Mouse (Mus musculus) heart, embryonic 12.5 days (tissue): ENCODE results near the gene Dhx32. TPM values are rescaled to one million over a fixed set of nuclear protein-coding genes. Genes with fewer than 3 reads are reported as not detected.

Source experiments
- ATAC-seq: fragments of 200-750 bp; cut with Nextera tagmentation; 2 replicates; pipeline ENCODE4 v1.8.0; 2017; ENCODE audit warnings: moderate TSS enrichment, moderate library complexity; ENCODE audit not compliant: insufficient number of reproducible peaks, low FRiP score
- H3K27ac ChIP-seq: fragments of 300-500 bp; sonication (generic); 2 replicates; pipeline ENCODE4 v1.5.1; 2016; ENCODE audit warnings: mild to moderate bottlenecking, moderate library complexity; ENCODE audit not compliant: poor library complexity, severe bottlenecking
- H3K27me3 ChIP-seq: fragments of 300-500 bp; sonication (generic); replicated peaks from 2 replicates; pipeline ENCODE4 v1.6.1; 2016; ENCODE audit warnings: mild to moderate bottlenecking, moderate library complexity
- H3K36me3 ChIP-seq: fragments of 300-500 bp; sonication (generic); 2 replicates; pipeline ENCODE4 v1.6.1; 2016; ENCODE audit warnings: mild to moderate bottlenecking, moderate library complexity
- H3K4me1 ChIP-seq: fragments of 300-500 bp; sonication (generic); replicated peaks from 2 replicates; pipeline ENCODE4 v1.6.1; 2016; ENCODE audit warnings: mild to moderate bottlenecking
- H3K4me2 ChIP-seq: fragments of 300-500 bp; sonication (generic); 2 replicates; pipeline ENCODE4 v1.6.1; 2016; ENCODE audit warnings: mild to moderate bottlenecking, moderate library complexity
- H3K4me3 ChIP-seq: fragments of 300-500 bp; sonication (generic); 2 replicates; pipeline ENCODE4 v1.5.1; 2016; ENCODE audit warnings: mild to moderate bottlenecking
- H3K9ac ChIP-seq: fragments of 300-500 bp; sonication (generic); 2 replicates; pipeline ENCODE4 v1.6.1; 2016; ENCODE audit warnings: mild to moderate bottlenecking, moderate library complexity
- H3K9me3 ChIP-seq: fragments of 300-500 bp; sonication (generic); replicated peaks from 2 replicates; pipeline ENCODE4 v1.6.1; 2016; ENCODE audit warnings: mild to moderate bottlenecking, moderate library complexity
- WGBS: fragments of 180-500 bp; shearing (Covaris S2); methylation state at CpG from one replicate; pipeline ENCODE4 v1.1.7; 2016; 5-methylcytosine and 5-hydroxymethylcytosine counted together
- polyA plus RNA-seq: library from polyadenylated mRNA; unstranded; fragments of >200 nt; fragmentation: Nextera tagmentation; extraction: Ambion mirVana; gene quantifications from 2 replicates; pipeline ENCODE4 v1.2.1, GENCODE M21; 2016

The Dhx32 gene
- polyA plus RNA-seq = 30.5 and 31.9 TPM in 2 replicates

DNA sequence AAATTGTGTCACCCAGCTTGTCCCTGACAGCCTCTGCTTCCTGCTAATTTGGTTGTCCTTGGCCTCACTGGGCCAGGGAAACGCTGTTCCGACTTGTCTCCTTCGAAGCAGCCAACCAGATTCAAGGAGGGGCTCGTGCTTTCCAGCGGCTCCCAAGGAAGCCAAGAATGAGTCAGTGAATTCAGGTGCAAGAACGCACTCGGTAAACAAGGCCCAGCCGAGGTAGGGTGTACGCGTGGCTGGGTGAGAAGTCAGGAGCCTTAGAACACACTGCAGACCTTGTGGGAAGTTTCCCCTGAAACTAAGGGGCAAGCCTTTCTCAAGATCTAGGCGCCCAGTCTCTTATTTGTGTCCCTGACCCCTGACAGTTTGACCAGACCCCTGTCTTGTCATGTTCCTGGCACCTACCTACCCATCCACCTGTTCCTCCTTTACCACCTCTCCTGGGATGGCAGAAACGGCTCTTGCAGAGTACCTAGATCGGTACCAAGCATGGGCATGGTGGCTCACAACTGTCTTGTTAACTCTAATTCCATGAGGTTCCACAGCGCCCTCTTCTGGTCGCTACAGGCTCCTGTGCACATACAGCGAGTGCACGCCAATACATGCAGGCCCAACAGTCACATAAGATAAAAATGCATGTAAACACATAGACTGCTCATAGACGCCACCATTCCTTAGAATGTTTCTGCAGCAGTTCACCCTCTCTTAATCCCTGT is at the start of gene Dhx32:
Dhx32 (minus strand) TSS at position 10 of the 719 bp plus-strand sequence.
- peak; percentile 81 for ATAC-seq
- Histone ChIP-seq H3K27me3 (no peaks in the 10 kb centered on the region), H3K4me3 (peak within 1 kb of the TSS; percentile 7; the same call in 1 of the 2 replicates), H3K9ac (peak within 1 kb of the TSS; percentile 37; the same call in 1 of the 2 replicates), H3K9me3 (no peaks in the 10 kb centered on the region), H3K4me1 (peaks cover 6% of the 10 kb centered on the region; the same call in 1 of the 2 replicates), H3K4me2 (peak within 1 kb of the TSS; percentile 57), H3K27ac (no peak within 1 kb of the TSS), H3K36me3 (no peaks in the 10 kb centered on the region)
- 20% methylated on average over 18 of the region's 18 CpGs for WGBS

DNA sequence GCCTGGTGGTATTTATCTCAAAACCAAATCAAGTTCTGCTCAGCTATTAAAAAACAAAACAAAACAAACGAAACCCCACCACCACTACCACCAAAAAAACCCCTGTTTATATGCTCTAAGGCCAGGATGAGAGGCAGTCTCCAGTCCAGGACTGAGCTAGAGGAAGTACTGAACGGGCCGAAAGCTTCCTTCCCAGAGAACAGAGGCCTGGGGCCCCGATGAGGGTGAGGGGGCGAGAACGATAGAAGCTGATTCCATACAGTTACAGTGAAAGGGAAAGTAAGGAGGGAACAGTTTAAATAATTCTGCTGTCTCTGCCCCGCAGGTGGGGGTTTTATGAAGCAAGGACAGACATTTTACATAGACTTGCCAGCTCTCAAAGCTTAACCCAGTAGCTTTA is 47.1 kb upstream of the Dhx32 start:
- Histone ChIP-seq H3K27me3 (no peaks in the 10 kb centered on the region), H3K4me3 (no peak overlapping the region), H3K4me2 (no peak overlapping the region), H3K27ac (no peak overlapping the region), H3K4me1 (peaks cover 14% of the 10 kb centered on the region), H3K9ac (no peak overlapping the region), H3K36me3 (no peaks in the 10 kb centered on the region), H3K9me3 (peaks cover 3% of the 10 kb centered on the region; the same call in 1 of the 2 replicates)
- 55% methylated on average over 7 of the region's 7 CpGs for WGBS
- no peak for ATAC-seq

DNA sequence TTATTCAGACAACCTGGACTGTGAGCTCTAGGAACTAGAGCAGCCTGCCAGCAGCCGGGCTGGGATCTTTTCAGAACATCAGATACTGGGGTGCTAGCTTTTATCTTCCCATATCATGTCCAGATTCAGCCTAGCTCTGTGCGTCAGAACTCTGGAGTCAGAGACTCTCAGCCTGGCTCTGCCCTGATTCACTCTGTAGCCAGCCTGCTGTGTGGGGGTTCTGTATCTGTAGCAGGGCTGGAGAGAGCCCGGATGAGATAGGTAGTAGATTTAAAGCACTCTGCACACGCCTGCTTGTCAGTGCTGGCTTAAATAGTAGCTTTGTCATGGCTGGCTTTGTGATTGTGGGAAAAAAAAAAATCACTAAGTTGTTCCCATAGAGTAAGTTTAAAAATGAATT is 46.0 kb upstream of the Dhx32 start:
- Histone ChIP-seq H3K4me2 (no peak overlapping the region), H3K9me3 (peaks cover 10% of the 10 kb centered on the region), H3K4me1 (peaks cover 14% of the 10 kb centered on the region), H3K36me3 (no peaks in the 10 kb centered on the region), H3K27ac (peak overlapping the region; percentile 66; the same call in 1 of the 2 replicates), H3K27me3 (no peaks in the 10 kb centered on the region), H3K4me3 (no peak overlapping the region), H3K9ac (no peak overlapping the region)
- peak; percentile 55; the same call in 1 of the 2 replicates for ATAC-seq
- 14% methylated on average over 4 of the region's 4 CpGs for WGBS

DNA sequence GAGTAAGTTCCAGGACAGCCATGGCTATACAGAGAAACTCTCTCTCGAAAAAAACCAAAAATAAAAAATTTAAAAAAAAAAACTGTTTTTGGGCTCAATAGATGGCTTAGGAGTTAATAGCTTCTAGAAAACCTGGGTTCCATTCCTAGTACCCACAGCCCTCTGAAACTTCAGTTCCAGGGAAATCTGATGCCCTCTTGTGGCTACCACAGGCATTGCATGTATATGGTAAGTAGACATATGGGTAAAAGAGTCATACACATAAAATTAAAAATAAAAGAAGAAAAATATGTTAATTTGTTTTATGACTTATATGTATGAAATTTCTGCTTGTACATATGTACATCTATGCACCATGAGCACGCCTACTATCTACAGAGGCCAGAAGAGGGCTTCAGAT is 42.1 kb upstream of the Dhx32 start:
- WGBS = 89% methylated on average over 2 of the region's 2 CpGs
- H3K4me3 ChIP-seq = no peak overlapping the region
- no peak overlapping the region for H3K9ac ChIP-seq
- no peak for ATAC-seq
- H3K27me3 ChIP-seq = no peaks in the 10 kb centered on the region
- H3K4me2 ChIP-seq = no peak overlapping the region
- peaks cover 12% of the 10 kb centered on the region for H3K4me1 ChIP-seq
- H3K9me3 ChIP-seq = peaks cover 11% of the 10 kb centered on the region
- no peaks in the 10 kb centered on the region for H3K36me3 ChIP-seq
- H3K27ac ChIP-seq = no peak overlapping the region

DNA sequence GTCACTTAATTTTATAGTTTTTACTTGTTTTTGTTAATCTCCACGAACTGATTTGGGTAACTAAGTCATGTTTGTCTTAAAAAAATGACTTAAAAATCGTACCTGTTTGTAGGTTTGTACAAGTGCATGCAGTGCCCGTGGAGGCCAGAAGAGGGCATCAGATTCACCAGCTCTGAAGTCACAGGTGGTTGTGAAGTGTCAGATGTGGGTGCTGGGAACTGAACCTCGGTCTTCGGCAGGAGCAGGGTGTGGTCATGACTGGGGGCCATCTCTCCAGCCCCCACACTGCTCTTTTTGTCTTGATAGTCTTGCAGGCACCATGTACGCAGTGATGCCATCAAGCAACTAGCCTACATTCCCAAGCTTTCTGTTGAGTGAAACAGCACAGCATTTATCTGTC is 41.2 kb upstream of the Dhx32 start:
- Histone ChIP-seq H3K9ac (no peak overlapping the region), H3K9me3 (peaks cover 11% of the 10 kb centered on the region), H3K4me2 (no peak overlapping the region), H3K4me1 (peaks cover 8% of the 10 kb centered on the region), H3K36me3 (no peaks in the 10 kb centered on the region), H3K27ac (no peak overlapping the region), H3K27me3 (no peaks in the 10 kb centered on the region), H3K4me3 (no peak overlapping the region)
- ATAC-seq = no peak
- 80% methylated on average over 6 of the region's 6 CpGs for WGBS

DNA sequence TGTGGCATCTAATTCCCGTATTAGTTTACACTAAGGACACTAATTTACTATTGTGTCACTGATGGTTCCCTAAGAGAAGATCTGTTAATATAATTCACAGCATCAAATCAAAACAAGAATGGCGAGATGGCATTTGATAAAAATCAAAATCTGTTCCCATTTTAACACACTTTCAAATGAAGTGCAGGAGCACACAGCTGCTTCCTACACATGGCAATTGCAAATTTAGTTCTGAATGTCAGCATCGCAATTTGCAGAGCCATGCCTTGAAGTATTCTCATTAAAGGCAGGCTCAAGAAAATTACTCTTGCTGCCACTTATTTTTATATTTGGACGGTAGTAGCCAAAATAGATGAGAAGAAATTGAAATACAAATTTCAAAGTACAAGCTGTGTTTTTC is 30.8 kb upstream of the Dhx32 start:
- no peaks in the 10 kb centered on the region for H3K9me3 ChIP-seq
- no peak overlapping the region for H3K27ac ChIP-seq
- 0 out of 2 replicates have a peak, but pooled peaks cover 3% of the 10 kb centered on the region for H3K27me3 ChIP-seq
- no peaks in the 10 kb centered on the region for H3K36me3 ChIP-seq
- ATAC-seq = no peak
- H3K4me2 ChIP-seq = no peak overlapping the region
- H3K9ac ChIP-seq = no peak overlapping the region
- H3K4me3 ChIP-seq = no peak overlapping the region
- 78% methylated on average over 4 of the region's 4 CpGs for WGBS
- no peaks in the 10 kb centered on the region; the same call in 1 of the 2 replicates for H3K4me1 ChIP-seq

DNA sequence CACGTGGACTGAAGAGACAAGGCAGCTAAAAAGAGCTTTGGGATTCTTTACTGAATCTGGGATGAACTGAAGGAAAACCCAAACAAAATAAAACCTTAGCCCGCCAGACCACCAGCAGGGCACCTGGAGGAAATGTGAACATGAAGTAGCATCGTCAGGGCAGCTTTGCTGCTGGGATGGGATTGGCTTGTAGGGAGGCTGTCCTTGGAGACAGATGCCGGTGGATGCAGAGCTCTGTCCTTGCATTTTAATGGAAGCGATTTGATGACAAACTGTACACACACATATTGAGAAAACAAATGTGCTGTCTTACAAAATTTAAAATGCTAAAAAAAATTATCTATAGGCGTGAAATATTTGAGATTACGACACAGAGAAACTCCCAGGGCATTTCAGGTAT is 30.4 kb upstream of the Dhx32 start:
- Histone ChIP-seq H3K9me3 (no peaks in the 10 kb centered on the region), H3K27ac (no peak overlapping the region), H3K4me2 (no peak overlapping the region), H3K36me3 (no peaks in the 10 kb centered on the region), H3K4me1 (no peaks in the 10 kb centered on the region; the same call in 1 of the 2 replicates), H3K27me3 (0 out of 2 replicates have a peak, but pooled peaks cover 3% of the 10 kb centered on the region), H3K4me3 (no peak overlapping the region), H3K9ac (no peak overlapping the region)
- WGBS = 75% methylated on average over 7 of the region's 7 CpGs
- no peak for ATAC-seq

DNA sequence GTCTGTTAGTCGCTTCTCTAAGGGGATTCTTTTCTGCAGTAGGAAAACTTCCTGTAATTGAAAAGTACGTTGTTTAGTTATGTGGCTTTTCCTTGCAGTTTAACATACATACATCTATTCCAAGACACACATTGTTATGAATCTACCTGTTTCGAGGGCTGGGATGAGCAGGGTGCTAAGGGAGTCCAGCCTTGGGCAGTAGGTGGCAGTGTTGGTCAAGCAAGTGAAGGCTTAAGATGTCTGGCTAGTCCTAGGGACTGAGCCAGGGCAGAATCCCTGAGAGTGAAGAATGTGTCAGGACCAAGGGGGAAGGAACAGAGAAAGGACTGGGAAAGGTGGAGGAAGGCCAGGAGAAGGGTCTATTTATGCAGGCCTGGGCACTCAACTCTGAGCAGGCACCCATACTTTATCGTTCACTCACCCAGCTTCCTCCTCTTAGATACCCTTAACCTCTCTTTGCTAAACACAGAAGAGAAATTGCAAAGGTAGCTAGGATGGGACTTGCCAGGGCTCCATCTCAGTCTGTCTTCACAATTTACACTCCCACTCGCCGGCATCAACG is 23.2 kb upstream of the Dhx32 start:
- no peaks in the 10 kb centered on the region for H3K9me3 ChIP-seq
- no peak overlapping the region for H3K4me2 ChIP-seq
- H3K4me3 ChIP-seq = no peak overlapping the region
- H3K36me3 ChIP-seq = no peaks in the 10 kb centered on the region
- 46% methylated on average over 7 of the region's 7 CpGs for WGBS
- H3K27me3 ChIP-seq = no peaks in the 10 kb centered on the region
- ATAC-seq = 0 out of 2 replicates have a peak, but pooled peaks have one; percentile 48
- H3K4me1 ChIP-seq = peaks cover 4% of the 10 kb centered on the region; the same call in 1 of the 2 replicates
- no peak overlapping the region for H3K27ac ChIP-seq
- no peak overlapping the region for H3K9ac ChIP-seq

DNA sequence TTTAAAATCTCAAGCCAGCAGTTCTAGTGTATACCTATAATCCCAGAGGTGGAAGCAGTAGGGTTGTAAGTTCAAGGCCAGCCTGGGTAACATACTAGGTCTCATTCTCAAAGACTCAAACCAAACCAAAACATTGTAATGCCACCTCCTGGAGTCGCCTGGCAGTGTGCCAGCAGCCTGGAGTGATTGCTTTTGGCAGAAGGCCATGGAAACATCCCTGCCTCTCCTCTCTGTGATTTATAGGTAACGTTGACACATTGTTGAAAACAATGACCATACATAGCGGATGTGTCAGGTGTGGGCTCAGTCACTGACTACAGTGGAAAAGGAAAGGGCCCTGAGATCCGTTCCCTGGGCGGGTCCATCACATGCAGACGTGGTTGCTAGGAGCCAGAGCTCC is 19.3 kb upstream of the Dhx32 start:
- no peak overlapping the region for H3K4me3 ChIP-seq
- no peaks in the 10 kb centered on the region for H3K27me3 ChIP-seq
- H3K9me3 ChIP-seq = no peaks in the 10 kb centered on the region
- H3K36me3 ChIP-seq = no peaks in the 10 kb centered on the region
- ATAC-seq = no peak
- WGBS = 40% methylated on average over 6 of the region's 6 CpGs
- no peak overlapping the region for H3K27ac ChIP-seq
- no peak overlapping the region for H3K4me2 ChIP-seq
- peaks cover 4% of the 10 kb centered on the region; the same call in 1 of the 2 replicates for H3K4me1 ChIP-seq
- no peak overlapping the region for H3K9ac ChIP-seq

DNA sequence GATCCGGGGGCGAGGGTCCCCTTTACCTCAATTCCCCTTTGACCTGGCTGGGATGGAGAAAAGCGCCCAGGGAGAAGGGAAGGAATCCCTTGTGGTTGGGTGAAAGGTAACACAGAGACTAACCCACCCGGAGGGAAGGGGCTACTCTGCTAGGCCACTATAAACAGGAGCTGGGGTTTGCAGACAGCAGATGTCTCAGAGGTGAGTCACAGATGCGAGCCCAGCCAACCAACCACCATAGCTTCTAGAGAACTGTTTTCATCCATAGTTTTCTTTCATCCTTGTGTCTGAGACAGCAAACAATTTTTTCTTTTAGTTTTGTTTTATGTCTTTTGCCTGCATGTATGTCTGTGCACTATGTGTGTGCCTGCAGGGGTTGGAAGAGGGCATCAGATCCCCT is 17.4 kb upstream of the Dhx32 start:
- Histone ChIP-seq H3K4me2 (no peak overlapping the region), H3K27ac (no peak overlapping the region), H3K4me3 (no peak overlapping the region), H3K36me3 (no peaks in the 10 kb centered on the region), H3K27me3 (no peaks in the 10 kb centered on the region), H3K9ac (no peak overlapping the region), H3K4me1 (peaks cover 4% of the 10 kb centered on the region; the same call in 1 of the 2 replicates), H3K9me3 (no peaks in the 10 kb centered on the region)
- ATAC-seq = no peak
- WGBS = 68% methylated on average over 5 of the region's 5 CpGs

DNA sequence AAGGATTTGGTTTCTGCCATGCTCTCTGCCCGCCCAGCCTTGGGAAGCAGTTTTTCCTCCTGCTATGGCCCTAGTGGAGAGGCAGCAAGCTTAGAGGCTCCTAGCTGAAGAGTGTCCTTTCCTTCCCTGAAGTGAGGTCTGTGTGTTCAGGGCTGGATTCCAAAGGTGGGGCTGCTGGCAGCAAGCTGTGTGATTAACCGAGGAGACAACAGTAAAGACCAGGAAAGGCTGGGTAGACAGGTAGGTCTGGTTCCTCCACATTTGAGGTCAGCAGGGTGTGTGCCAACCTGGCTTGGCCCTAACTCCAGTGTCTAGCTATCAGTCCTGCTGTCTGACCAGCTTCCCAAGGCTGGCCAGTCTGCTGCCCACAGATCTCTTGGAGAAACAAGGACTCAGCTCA is 12.2 kb upstream of the Dhx32 start:
- H3K27ac ChIP-seq = no peak overlapping the region
- 0 out of 2 replicates have a peak, but pooled peaks cover 1% of the 10 kb centered on the region for H3K9me3 ChIP-seq
- H3K4me3 ChIP-seq = no peak overlapping the region
- no peak overlapping the region for H3K9ac ChIP-seq
- ATAC-seq = no peak
- H3K36me3 ChIP-seq = no peaks in the 10 kb centered on the region
- WGBS = 73% methylated on average over 2 of the region's 2 CpGs
- H3K4me2 ChIP-seq = no peak overlapping the region
- H3K4me1 ChIP-seq = peaks cover 7% of the 10 kb centered on the region; the same call in 1 of the 2 replicates
- H3K27me3 ChIP-seq = no peaks in the 10 kb centered on the region
